Mouse (Mus musculus) midbrain, embryonic 11.5 days (tissue): ENCODE measurements around the gene Cx3cr1. TPM values are rescaled to one million over a fixed set of nuclear protein-coding genes. Genes with fewer than 3 reads are reported as not detected.

Source experiments
- ATAC-seq: fragments of 200-750 bp; cut with Nextera tagmentation; 2 replicates; pipeline ENCODE4 v1.8.0; 2017; ENCODE audit warnings: moderate TSS enrichment, moderate library complexity; ENCODE audit not compliant: low FRiP score
- DNase-seq: peaks from one replicate; pipeline ENCODE4 v3.0.0; 2015; ENCODE audit warnings: low spot score; ENCODE audit errors: missing footprints
- H3K27ac ChIP-seq: fragments of 300-500 bp; sonication (generic); 2 replicates; pipeline ENCODE4 v1.5.1; 2014; ENCODE audit warnings: low read depth, low read length
- H3K27me3 ChIP-seq: fragments of 300-500 bp; sonication (generic); 2 replicates; pipeline ENCODE4 v1.6.1; 2014; ENCODE audit warnings: mild to moderate bottlenecking, low read length, moderate library complexity, mixed read lengths; ENCODE audit not compliant: control insufficient read depth, insufficient read depth
- H3K36me3 ChIP-seq: fragments of 300-500 bp; sonication (generic); 2 replicates; pipeline ENCODE4 v1.6.1; 2014; ENCODE audit warnings: mild to moderate bottlenecking, low read length, moderate library complexity, mixed read lengths; ENCODE audit not compliant: control insufficient read depth, insufficient read depth
- H3K4me1 ChIP-seq: fragments of 300-500 bp; sonication (generic); 2 replicates; pipeline ENCODE4 v1.6.1; 2014; ENCODE audit warnings: low read length; ENCODE audit not compliant: control insufficient read depth, insufficient read depth
- H3K4me2 ChIP-seq: fragments of 300-500 bp; sonication (generic); 2 replicates; pipeline ENCODE4 v1.6.1; 2014; ENCODE audit warnings: mild to moderate bottlenecking, moderate library complexity
- H3K4me3 ChIP-seq: fragments of 300-500 bp; sonication (generic); 2 replicates; pipeline ENCODE4 v1.5.1; 2014; ENCODE audit warnings: low read depth, low read length
- H3K9ac ChIP-seq: fragments of 300-500 bp; sonication (generic); 2 replicates; pipeline ENCODE4 v1.6.1; 2014; ENCODE audit warnings: low read length
- H3K9me3 ChIP-seq: fragments of 300-500 bp; sonication (generic); 2 replicates; pipeline ENCODE4 v1.6.1; 2016; ENCODE audit warnings: low read length; ENCODE audit not compliant: control insufficient read depth
- WGBS: fragments of 180-500 bp; shearing (Covaris S2); extraction: QIAGEN DNeasy Blood & Tissue Kit; methylation state at CpG from one replicate; pipeline ENCODE4 v1.1.7; 2014; 5-methylcytosine and 5-hydroxymethylcytosine counted together
- polyA plus RNA-seq: library from polyadenylated mRNA; unstranded; fragments of >200 nt; fragmentation: Nextera tagmentation; extraction: Ambion mirVana; gene quantifications from 2 replicates; pipeline ENCODE4 v1.2.1, GENCODE M21; 2014

The Cx3cr1 gene
- polyA plus RNA-seq, 1 experiment from 2014 or later: 2.9 TPM

DNA sequence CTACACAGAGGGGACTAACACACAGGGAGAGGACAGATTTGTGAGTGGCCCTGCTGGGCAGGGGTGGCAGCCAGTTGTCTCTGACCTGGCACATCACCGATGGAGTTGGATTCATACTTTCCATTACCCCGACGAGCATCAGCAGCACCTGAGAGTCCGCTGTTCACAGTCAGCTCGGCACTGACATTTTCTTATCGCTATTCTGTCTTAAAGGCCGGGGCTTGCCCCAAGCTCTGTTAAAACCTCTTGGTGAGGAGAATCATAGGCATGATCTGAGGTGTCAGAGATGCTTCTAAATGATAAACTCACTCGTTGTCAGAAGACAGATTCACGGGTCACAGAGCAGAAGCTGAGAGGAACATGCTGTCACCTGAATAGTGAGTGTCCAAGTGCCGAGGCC, 21.4 kb upstream of the Cx3cr1 start:
- Histone ChIP-seq H3K36me3 (no peaks in the 10 kb centered on the region), H3K4me1 (no peaks in the 10 kb centered on the region), H3K9ac (no peak overlapping the region), H3K27me3 (no peaks in the 10 kb centered on the region), H3K4me2 (no peak overlapping the region), H3K9me3 (no peaks in the 10 kb centered on the region), H3K27ac (no peak overlapping the region), H3K4me3 (no peak overlapping the region)
- ATAC-seq: no peak
- WGBS: 84% methylated on average over 10 of the region's 10 CpGs
- DNase-seq: no peak

DNA sequence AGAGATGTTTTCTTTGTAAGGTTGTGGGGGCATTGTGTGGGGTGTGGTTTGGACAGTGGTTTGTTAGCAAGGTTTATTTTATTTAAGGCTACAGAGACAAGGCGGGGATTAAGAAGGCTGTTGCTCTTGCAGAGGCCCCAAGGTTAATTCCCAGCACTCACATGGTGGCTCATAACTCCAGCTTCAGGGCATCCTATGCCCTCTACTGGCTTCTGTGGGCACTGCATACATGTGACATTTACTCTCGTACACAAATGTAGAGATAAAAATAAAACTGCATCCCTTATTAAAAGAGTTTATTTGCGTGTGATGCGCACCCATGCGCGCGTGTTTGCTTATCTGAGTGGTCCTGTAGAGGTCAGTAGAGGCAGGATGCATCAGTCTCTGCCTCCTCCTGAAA, 19.4 kb upstream of the Cx3cr1 start:
- H3K4me2 ChIP-seq: no peak overlapping the region

GRCm38 (mm10) chr9:120084406-120084805, 14.7 kb upstream of the Cx3cr1 start:
- peak; percentile 21 for DNase-seq
- no peak overlapping the region for H3K4me3 ChIP-seq

More for the DNA sequence above, 19.4 kb upstream of the Cx3cr1 start:
- Histone ChIP-seq H3K27me3 (no peaks in the 10 kb centered on the region), H3K4me1 (no peaks in the 10 kb centered on the region), H3K9ac (no peak overlapping the region), H3K9me3 (no peaks in the 10 kb centered on the region), H3K36me3 (no peaks in the 10 kb centered on the region), H3K27ac (no peak overlapping the region), H3K4me3 (no peak overlapping the region)
- no peak for ATAC-seq
- peak; percentile 71 for DNase-seq
- WGBS: 83% methylated on average over 7 of the region's 7 CpGs

GRCm38 (mm10) chr9:120083158-120083894, 13.6 kb upstream of the Cx3cr1 start:
- Histone ChIP-seq H3K9ac (no peak overlapping the region), H3K27ac (no peak overlapping the region), H3K9me3 (no peaks in the 10 kb centered on the region), H3K36me3 (no peaks in the 10 kb centered on the region), H3K27me3 (no peaks in the 10 kb centered on the region), H3K4me3 (no peak overlapping the region), H3K4me2 (no peak overlapping the region), H3K4me1 (no peaks in the 10 kb centered on the region)
- DNase-seq (peak; percentile 47), ATAC-seq (no peak)
- 83% methylated on average over 18 of the region's 18 CpGs for WGBS

More at GRCm38 (mm10) chr9:120084406-120084805, 14.7 kb upstream of the Cx3cr1 start:
- Histone ChIP-seq H3K4me2 (no peak overlapping the region), H3K27me3 (no peaks in the 10 kb centered on the region), H3K9ac (no peak overlapping the region), H3K9me3 (no peaks in the 10 kb centered on the region), H3K36me3 (no peaks in the 10 kb centered on the region), H3K4me1 (no peaks in the 10 kb centered on the region), H3K27ac (no peak overlapping the region)
- 88% methylated on average over 9 of the region's 9 CpGs for WGBS
- ATAC-seq: no peak

DNA sequence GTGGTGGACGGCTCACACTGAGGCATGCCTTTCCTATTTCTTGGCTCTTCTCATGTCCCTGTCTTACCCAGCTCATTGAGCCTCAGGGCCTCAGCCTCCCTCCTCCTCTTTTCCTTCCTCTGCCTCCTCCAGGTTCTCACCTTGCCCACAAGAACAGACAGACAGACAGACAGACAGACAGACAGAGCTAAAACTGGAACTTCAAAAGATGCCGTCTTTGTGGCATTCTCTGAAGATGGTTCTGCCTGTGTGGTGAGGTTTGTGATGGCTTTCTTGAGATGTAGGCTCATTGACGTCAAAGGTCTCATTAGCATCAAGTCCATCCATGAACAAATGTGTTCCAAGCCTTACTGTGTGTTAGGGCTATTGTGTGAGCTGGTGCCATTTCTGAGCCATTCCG, 13.0 kb upstream of the Cx3cr1 start:
- H3K4me3 ChIP-seq: no peak overlapping the region
- H3K27me3 ChIP-seq: no peaks in the 10 kb centered on the region
- no peak overlapping the region for H3K27ac ChIP-seq
- no peak overlapping the region for H3K9ac ChIP-seq
- H3K4me2 ChIP-seq: no peak overlapping the region
- 81% methylated on average over 4 of the region's 4 CpGs for WGBS
- ATAC-seq (no peak), DNase-seq (no peak)
- no peaks in the 10 kb centered on the region for H3K4me1 ChIP-seq
- H3K36me3 ChIP-seq: no peaks in the 10 kb centered on the region
- H3K9me3 ChIP-seq: no peaks in the 10 kb centered on the region

DNA sequence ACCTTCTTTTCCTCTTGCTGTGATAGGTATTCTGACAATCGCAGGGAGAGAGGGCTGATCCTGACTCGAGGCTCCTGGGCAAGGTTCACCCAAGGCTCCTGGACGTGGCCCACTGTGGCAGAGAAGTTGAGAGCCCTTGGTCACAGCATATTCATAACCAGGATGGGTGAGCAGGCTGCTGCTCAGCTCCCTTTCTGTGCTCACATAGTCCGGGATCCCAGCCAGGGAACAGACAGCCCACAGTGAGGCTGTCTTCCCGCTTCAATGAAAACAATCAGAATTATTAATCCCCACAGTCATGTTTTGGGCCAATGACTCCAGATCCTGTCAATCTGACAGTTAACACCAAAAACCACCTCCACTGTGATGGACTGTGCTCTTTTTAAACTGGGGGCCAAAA, 12.3 kb upstream of the Cx3cr1 start:
- no peak overlapping the region for H3K4me2 ChIP-seq
- H3K27ac ChIP-seq: no peak overlapping the region
- no peak overlapping the region for H3K4me3 ChIP-seq
- WGBS: 83% methylated on average over 5 of the region's 5 CpGs
- no peak overlapping the region for H3K9ac ChIP-seq
- H3K9me3 ChIP-seq: no peaks in the 10 kb centered on the region
- ATAC-seq (no peak), DNase-seq (peak; percentile 44)
- H3K4me1 ChIP-seq: no peaks in the 10 kb centered on the region
- H3K36me3 ChIP-seq: no peaks in the 10 kb centered on the region
- no peaks in the 10 kb centered on the region for H3K27me3 ChIP-seq

- no peaks in the 10 kb centered on the region for H3K27me3 ChIP-seq
- no peaks in the 10 kb centered on the region for H3K36me3 ChIP-seq
- DNase-seq (no peak), ATAC-seq (no peak)
- 72% methylated on average over 6 of the region's 6 CpGs for WGBS
- no peaks in the 10 kb centered on the region for H3K4me1 ChIP-seq
- no peaks in the 10 kb centered on the region for H3K9me3 ChIP-seq
- H3K9ac ChIP-seq: no peak overlapping the region
- H3K4me2 ChIP-seq: no peak overlapping the region
- H3K4me3 ChIP-seq: no peak overlapping the region
- no peak overlapping the region for H3K27ac ChIP-seq
These were observed 11.6 kb upstream of the Cx3cr1 start for GRCm38 (mm10) chr9:120081247-120081646.

DNA sequence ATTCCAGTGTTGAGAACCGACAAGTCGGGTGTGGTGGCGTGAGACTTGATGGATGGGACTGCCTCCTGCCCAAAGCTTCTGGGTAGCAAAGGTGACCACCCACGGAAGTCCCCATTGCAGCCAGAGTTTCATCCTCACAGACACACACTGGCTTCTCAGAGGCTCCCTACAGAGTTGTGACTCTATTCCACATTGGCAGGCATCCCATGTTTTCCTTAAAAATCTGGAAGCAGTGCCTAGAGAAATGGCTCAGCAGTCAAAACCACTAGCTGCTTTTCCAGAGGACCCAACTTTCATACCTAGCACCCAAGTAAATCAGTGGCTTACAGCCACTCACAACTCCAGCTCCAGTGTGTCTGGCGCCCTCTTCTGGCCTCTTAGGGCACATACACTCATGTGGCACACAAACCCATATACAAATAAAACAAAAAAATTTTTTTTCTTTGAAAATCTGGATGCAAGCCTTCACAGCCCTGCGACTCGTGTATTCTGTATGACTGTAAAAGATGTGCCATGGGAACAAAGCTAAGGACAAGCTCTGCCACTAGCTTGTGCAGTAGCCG, 10.9 kb upstream of the Cx3cr1 start:
- peak; percentile 33 for DNase-seq
- H3K27me3 ChIP-seq: no peaks in the 10 kb centered on the region
- H3K9me3 ChIP-seq: no peaks in the 10 kb centered on the region
- WGBS: 84% methylated on average over 8 of the region's 8 CpGs
- no peak overlapping the region for H3K9ac ChIP-seq
- no peak overlapping the region for H3K4me3 ChIP-seq
- no peak for ATAC-seq
- H3K36me3 ChIP-seq: no peaks in the 10 kb centered on the region
- no peak overlapping the region for H3K4me2 ChIP-seq
- no peaks in the 10 kb centered on the region for H3K4me1 ChIP-seq
- no peak overlapping the region for H3K27ac ChIP-seq

DNA sequence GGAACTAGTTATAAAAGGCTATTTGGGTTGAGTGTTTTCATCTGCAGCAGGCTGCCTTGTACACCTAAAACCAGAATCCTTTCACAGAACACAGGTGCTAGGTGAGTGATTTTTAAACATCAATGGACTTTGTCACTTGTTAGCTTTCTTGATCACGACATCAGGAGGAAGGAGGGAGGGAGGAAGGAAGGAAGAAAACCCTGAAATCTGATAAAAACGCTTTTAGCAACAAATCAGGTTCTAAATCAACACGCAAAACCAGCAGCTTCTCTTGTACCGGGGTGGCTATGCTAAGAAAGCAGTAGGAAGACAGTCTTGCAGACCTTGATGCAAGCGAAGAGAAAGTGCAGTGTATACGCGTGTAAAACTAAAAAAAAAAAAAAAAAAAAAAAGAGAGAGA, 10.2 kb upstream of the Cx3cr1 start:
- H3K9me3 ChIP-seq: no peaks in the 10 kb centered on the region
- no peaks in the 10 kb centered on the region for H3K36me3 ChIP-seq
- H3K4me2 ChIP-seq: no peak overlapping the region
- no peak overlapping the region for H3K9ac ChIP-seq
- no peak for ATAC-seq
- no peaks in the 10 kb centered on the region for H3K27me3 ChIP-seq
- no peak overlapping the region for H3K4me3 ChIP-seq
- no peak overlapping the region for H3K27ac ChIP-seq
- no peak for DNase-seq
- WGBS: 82% methylated on average over 7 of the region's 7 CpGs
- H3K4me1 ChIP-seq: no peaks in the 10 kb centered on the region
